Mouse (Mus musculus): ENCODE results near the gene Mgat2. TPM values are rescaled to one million over a fixed set of nuclear protein-coding genes. Genes with fewer than 3 reads are reported as not detected.
A peak's percentile ranks its signal among the peaks of the same experiment; 100 is the strongest.

The Mgat2 gene
- polyA plus RNA-seq, 1 experiment = 30.8 TPM

DNA sequence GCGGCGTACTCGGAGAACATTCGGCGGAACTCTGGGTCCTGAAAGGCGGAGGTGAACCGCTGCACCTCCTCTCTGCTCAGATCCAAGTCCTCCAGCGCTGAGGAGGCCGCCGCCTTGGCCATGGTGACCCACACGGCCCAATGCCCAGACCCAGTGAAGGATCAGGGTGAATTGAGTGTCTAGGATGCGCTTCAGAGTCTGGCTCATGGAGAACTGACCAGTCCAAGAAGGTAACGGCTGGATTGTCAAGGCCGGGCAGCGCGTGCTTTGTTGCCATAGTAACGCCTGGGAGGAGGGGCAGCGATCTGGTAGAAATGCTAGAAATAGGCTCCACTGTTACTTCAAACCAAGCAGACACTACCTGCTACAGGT is 14.2 kb downstream of the Mgat2 start, which contains the start of gene Dnaaf2:
TSS of gene Dnaaf2 (minus strand) at position 266 of the 372 bp plus-strand sequence.
- Histone ChIP-seq H3K36me3 (ENCODE audit: control insufficient read depth, insufficient read depth, low read length) (no peaks in the 10 kb centered on the region; the same call in 1 of the 2 replicates), H3K27me3 (replicated peaks; ENCODE audit: control insufficient read depth, insufficient read depth, low read length) (no peaks in the 10 kb centered on the region), H3K4me3 (ENCODE audit: insufficient read depth, low read depth, low read length) (peak within 1 kb of the TSS; percentile 68), H3K4me1 (ENCODE audit: control insufficient read depth, insufficient read depth, low read length) (peaks cover 5% of the 10 kb centered on the region; the same call in 1 of the 2 replicates), H3K27ac (ENCODE audit: insufficient read depth, low read depth, low read length) (peak within 1 kb of the TSS; percentile 81)
- WGBS = under 1% methylated on average over 18 of the region's 18 CpGs
- peak; percentile 91 for DNase-seq
- TF ChIP-seq POLR2A (IDR thresholded peaks at IDR 0.05; ENCODE audit: low read depth, low read length) = no peak
- no peak for TF ChIP-seq CTCF (conservative IDR thresholded peaks at IDR 0.05; ENCODE audit: insufficient read depth, insufficient read length, low read depth, low read length)

DNA sequence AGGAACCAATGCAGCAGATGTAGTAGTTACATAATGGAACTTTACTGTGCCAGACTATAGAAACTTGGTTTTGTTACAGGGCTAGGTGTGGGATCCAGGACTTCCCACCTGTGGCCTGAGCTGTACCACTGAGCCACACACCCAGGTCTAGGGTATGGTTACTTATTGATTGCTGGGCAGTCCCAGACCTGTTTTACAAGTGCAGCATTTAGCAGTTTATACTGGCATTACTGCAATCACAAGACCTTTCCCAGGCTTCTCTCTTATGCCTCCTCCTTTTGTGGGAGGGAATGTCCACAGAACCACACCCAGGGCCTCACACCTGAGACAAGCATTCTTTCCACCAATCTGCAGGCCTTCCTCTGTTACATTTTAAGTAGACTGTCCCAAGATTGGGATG is 15.0 kb downstream of the Mgat2 start:
- no peaks in the 10 kb centered on the region; the same call in 1 of the 2 replicates for H3K36me3 ChIP-seq (ENCODE audit: control insufficient read depth, insufficient read depth, low read length)
- TF ChIP-seq CTCF (conservative IDR thresholded peaks at IDR 0.05; ENCODE audit: insufficient read depth, insufficient read length, low read depth, low read length) (no peak), POLR2A (IDR thresholded peaks at IDR 0.05; ENCODE audit: low read depth, low read length) (no peak)
- no peak for DNase-seq
- H3K4me1 ChIP-seq (ENCODE audit: control insufficient read depth, insufficient read depth, low read length) = peaks cover 5% of the 10 kb centered on the region; the same call in 1 of the 2 replicates
- H3K4me3 ChIP-seq (ENCODE audit: insufficient read depth, low read depth, low read length) = no peak overlapping the region
- no peak overlapping the region for H3K27ac ChIP-seq (ENCODE audit: insufficient read depth, low read depth, low read length)
- no peaks in the 10 kb centered on the region for H3K27me3 ChIP-seq (replicated peaks; ENCODE audit: control insufficient read depth, insufficient read depth, low read length)

DNA sequence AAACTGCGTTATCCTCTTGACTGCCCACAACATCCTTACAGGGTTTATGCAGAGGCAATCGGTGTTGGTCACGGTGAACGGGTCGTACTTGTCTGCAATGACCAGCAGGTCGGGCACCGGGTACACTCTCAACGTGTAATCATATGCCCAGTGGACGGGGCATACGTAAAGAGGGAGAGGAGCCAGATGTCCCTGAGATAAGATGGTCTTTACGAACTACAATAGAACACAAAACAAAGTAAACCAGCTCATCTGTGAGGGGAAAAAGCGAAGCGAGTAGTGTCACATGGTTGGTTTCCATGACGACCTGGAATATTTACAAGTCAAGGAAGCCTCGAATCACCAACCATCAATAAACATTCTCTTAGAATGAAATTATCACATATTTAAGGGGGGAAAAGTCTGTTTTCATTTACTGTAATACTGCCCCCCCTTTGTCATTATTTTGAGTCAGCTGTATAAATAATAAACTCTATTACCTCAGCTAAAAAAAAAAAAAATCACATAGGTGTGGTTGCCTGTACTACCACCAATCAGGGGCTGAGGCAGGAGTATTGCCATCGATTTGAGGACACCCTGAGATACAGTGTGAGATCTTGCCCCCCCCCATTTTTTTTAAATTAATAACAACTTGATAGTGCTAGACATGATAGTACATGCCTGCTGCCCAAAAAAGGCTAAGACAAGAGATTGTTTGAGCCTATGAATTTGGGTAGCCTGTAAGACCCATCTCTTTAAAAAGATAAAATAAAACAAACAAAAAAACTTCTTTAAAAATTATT is 20.3 kb downstream of the Mgat2 start, which contains the start of gene Gm49384:
TSS of gene Gm49384 (minus strand) at position 216 of the 782 bp plus-strand sequence.
- DNase-seq = no peak
- Histone ChIP-seq H3K4me3 (ENCODE audit: insufficient read depth, low read depth, low read length) (no peak within 1 kb of the TSS), H3K36me3 (ENCODE audit: control insufficient read depth, insufficient read depth, low read length) (no peaks in the 10 kb centered on the region), H3K4me1 (ENCODE audit: control insufficient read depth, insufficient read depth, low read length) (no peaks in the 10 kb centered on the region; the same call in 1 of the 2 replicates), H3K27me3 (replicated peaks; ENCODE audit: control insufficient read depth, insufficient read depth, low read length) (no peaks in the 10 kb centered on the region), H3K27ac (ENCODE audit: insufficient read depth, low read depth, low read length) (no peak within 1 kb of the TSS)
- no peak for TF ChIP-seq CTCF (conservative IDR thresholded peaks at IDR 0.05; ENCODE audit: insufficient read depth, insufficient read length, low read depth, low read length)
- no peak for TF ChIP-seq POLR2A (IDR thresholded peaks at IDR 0.05; ENCODE audit: low read depth, low read length)
- WGBS = 78% methylated on average over 16 of the region's 16 CpGs

- no peak for DNase-seq
- H3K4me3 ChIP-seq (ENCODE audit: insufficient read depth, low read depth, low read length) = no peak overlapping the region
- no peak for TF ChIP-seq POLR2A (IDR thresholded peaks at IDR 0.05; ENCODE audit: low read depth, low read length)
- no peak for TF ChIP-seq CTCF (conservative IDR thresholded peaks at IDR 0.05; ENCODE audit: insufficient read depth, insufficient read length, low read depth, low read length)
- 91% methylated on average over 8 of the region's 8 CpGs for WGBS
- H3K36me3 ChIP-seq (ENCODE audit: control insufficient read depth, insufficient read depth, low read length) = no peaks in the 10 kb centered on the region
- H3K27me3 ChIP-seq (replicated peaks; ENCODE audit: control insufficient read depth, insufficient read depth, low read length) = no peaks in the 10 kb centered on the region
- H3K27ac ChIP-seq (ENCODE audit: insufficient read depth, low read depth, low read length) = no peak overlapping the region
- H3K4me1 ChIP-seq (ENCODE audit: control insufficient read depth, insufficient read depth, low read length) = no peaks in the 10 kb centered on the region
These were observed 23.4 kb downstream of the Mgat2 start for GRCm38 (mm10) chr12:69207396-69207795.

DNA sequence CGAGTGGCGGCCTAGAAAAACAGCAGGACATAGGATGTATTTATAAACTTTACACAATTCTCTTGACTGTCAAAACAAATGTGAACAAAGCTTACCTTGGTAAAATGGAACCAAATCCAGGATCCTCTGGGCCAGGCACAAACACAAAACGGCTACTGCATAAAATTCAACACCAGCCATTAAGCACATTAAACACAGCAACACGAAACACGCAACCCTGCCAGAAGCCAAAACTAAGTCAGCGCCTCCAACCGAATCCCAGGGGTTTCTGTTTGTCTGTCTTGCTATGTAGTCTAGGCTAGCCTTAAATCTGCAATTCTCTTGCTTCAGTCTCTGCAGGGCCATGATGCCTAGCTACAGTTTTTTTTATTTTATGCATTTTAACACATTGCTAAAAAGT is 24.0 kb downstream of the Mgat2 start:
- Histone ChIP-seq H3K27ac (ENCODE audit: insufficient read depth, low read depth, low read length) (no peak overlapping the region), H3K36me3 (ENCODE audit: control insufficient read depth, insufficient read depth, low read length) (no peaks in the 10 kb centered on the region), H3K27me3 (replicated peaks; ENCODE audit: control insufficient read depth, insufficient read depth, low read length) (no peaks in the 10 kb centered on the region), H3K4me1 (ENCODE audit: control insufficient read depth, insufficient read depth, low read length) (no peaks in the 10 kb centered on the region), H3K4me3 (ENCODE audit: insufficient read depth, low read depth, low read length) (no peak overlapping the region)
- DNase-seq = no peak
- no peak for TF ChIP-seq POLR2A (IDR thresholded peaks at IDR 0.05; ENCODE audit: low read depth, low read length)
- WGBS = 97% methylated on average over 7 of the region's 7 CpGs

DNA sequence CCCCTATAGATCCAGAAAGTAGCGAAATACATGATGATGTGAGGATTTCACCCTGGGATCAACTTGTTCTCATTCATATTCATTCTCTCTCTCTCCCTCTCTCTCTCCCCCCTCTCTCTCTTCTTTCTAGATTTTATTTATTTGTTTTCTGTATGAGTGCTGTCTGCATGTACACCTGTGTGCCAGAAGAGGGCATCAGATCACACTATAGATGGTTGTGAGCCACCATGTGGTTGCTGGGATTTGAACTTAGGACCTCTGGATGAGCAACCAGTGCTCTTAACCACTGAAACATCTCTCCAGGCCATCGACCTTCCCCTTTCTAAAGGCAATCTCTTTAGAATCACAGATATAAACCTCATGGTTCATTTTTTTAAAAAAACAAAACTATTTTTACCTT is 24.6 kb downstream of the Mgat2 start:
- no peak for DNase-seq
- no peaks in the 10 kb centered on the region for H3K36me3 ChIP-seq (ENCODE audit: control insufficient read depth, insufficient read depth, low read length)
- H3K4me1 ChIP-seq (ENCODE audit: control insufficient read depth, insufficient read depth, low read length) = no peaks in the 10 kb centered on the region
- H3K27me3 ChIP-seq (replicated peaks; ENCODE audit: control insufficient read depth, insufficient read depth, low read length) = no peaks in the 10 kb centered on the region
- no peak overlapping the region for H3K4me3 ChIP-seq (ENCODE audit: insufficient read depth, low read depth, low read length)
- no peak overlapping the region for H3K27ac ChIP-seq (ENCODE audit: insufficient read depth, low read depth, low read length)
- 93% methylated on average over 2 of the region's 2 CpGs for WGBS
- TF ChIP-seq CTCF (conservative IDR thresholded peaks at IDR 0.05; ENCODE audit: insufficient read depth, insufficient read length, low read depth, low read length) (0 out of 2 replicates have a peak, but pooled peaks have one; percentile 3), POLR2A (IDR thresholded peaks at IDR 0.05; ENCODE audit: low read depth, low read length) (no peak)

DNA sequence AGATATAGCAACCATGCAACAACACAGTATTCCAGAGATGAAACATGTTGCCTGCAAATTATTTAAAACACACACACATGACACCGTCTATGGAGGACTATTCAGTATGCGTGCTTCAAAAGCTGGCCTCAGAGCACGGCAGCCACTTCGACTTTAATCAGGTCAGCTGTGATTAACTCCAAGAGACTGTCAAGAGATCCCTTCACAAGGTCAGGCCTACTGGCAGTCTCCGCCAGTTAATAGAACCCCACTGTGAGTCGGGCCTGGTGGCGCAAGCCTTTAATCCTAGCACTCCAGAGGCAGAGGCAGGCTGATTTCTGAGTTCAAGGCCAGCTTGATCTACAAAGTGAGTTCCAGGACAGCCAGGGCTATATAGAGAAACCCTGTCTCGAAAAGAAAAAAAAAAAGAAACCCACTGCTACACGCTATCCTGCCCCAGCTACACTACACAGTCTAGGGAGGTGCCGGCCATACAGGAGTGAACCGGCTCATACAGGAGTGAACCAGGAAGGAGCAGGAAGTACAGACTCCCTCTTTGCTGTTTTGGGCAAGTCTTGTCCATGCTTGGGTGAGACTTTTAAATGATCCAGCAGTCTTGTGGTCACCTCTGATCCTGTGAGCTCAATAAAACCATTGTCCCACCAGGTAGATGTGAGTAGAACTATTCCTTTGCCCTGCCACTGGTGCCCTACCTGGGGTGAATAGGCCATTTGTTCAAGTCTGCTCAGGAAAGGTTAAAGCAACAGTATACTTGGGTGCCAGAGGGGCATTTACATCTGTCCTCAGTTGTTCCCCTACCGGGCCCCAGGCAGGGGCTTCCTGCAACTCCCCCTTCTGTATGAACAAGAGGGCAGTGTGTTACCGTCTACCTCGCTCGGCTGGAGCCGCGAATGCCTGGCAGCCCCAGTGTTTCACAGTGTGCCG is 26.4 kb downstream of the Mgat2 start:
- DNase-seq = no peak
- Histone ChIP-seq H3K27ac (ENCODE audit: insufficient read depth, low read depth, low read length) (no peak overlapping the region), H3K4me1 (ENCODE audit: control insufficient read depth, insufficient read depth, low read length) (no peaks in the 10 kb centered on the region), H3K4me3 (ENCODE audit: insufficient read depth, low read depth, low read length) (no peak overlapping the region), H3K36me3 (ENCODE audit: control insufficient read depth, insufficient read depth, low read length) (no peaks in the 10 kb centered on the region), H3K27me3 (replicated peaks; ENCODE audit: control insufficient read depth, insufficient read depth, low read length) (no peaks in the 10 kb centered on the region)
- 90% methylated on average over 18 of the region's 18 CpGs for WGBS
- TF ChIP-seq CTCF (conservative IDR thresholded peaks at IDR 0.05; ENCODE audit: insufficient read depth, insufficient read length, low read depth, low read length) = no peak
- no peak for TF ChIP-seq POLR2A (IDR thresholded peaks at IDR 0.05; ENCODE audit: low read depth, low read length)
